Comparison of ENCODE assay signal across 15 mouse cellular contexts in the genomic region with DNA sequence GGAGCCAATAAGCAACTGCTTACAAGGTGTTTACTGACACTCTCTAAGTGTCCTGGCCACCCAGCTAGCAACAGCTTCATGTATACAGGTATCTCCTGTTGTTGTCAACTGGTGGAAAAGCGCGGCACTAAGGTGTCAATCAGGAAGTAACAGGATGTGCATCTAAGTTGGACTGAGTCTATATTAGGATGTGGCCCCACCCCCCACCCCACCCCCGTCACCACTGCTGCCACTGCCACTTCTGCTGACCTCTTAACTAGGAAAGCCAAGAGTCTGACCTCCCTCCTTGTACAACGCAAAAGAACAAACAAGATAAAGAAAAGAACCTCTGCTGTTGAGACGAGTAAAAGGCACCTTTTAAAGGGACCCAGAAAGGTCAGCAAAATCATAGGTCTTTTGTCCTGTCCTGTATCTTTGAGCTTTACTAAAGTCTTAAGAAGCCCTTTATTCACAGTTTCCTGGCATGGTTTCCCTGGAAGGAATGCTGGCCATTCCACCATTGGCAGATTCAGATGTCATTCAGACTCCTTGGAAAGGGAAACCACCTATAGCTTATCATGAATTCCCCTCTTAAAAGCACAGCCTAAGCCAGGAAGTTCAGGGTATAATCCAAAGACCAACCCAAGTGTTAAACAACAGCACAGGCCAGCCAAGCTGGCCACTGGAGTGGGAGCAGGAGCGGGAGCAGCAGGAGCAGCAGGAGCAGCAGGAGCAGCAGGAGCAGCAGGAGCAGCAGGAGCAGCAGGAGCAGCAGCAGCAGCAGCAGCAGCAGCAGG.
DNase-seq lines count a peak whose midpoint lies in the region; ATAC-seq lines count a peak whose summit lies in the region.
"Had no signal": no experiment of that assay in that cellular context is flagged by ENCODE, and none has a peak within 500 bp of the region (broad histone marks: within the 10 kb centered on the region; RNA-seq: fewer than 3 reads in every experiment).

No protein-coding gene starts in this region.

- no peak overlapping the region for H3K4me3 ChIP-seq in midbrain, embryonic 14.5 days (replicated peaks; ENCODE audit: low read depth, low read length)
- no peak overlapping the region for H3K4me3 ChIP-seq in midbrain, embryonic 13.5 days (replicated peaks)
- no peak overlapping the region for H3K4me3 ChIP-seq in lung, embryonic 15.5 days
- H3K4me3 ChIP-seq: embryonic facial prominence, embryonic 12.5 days; hindbrain, embryonic 15.5 days had no signal

- H3K4me2 ChIP-seq in midbrain, embryonic 14.5 days (ENCODE audit: low read length): no peak overlapping the region
- no peak overlapping the region for H3K4me2 ChIP-seq in midbrain, embryonic 13.5 days (replicated peaks)
- peak overlapping the region; percentile 24; the same call in 1 of the 2 replicates for H3K4me2 ChIP-seq in lung, embryonic 15.5 days
- H3K4me2 ChIP-seq: embryonic facial prominence, embryonic 12.5 days; hindbrain, embryonic 15.5 days had no signal

- DNase-seq in cerebellum, postnatal 10 days: peak; percentile 15 to 20
- DNase-seq in cerebellum, postnatal 36 days: no peak
- DNase-seq in midbrain, embryonic 14.5 days: peak; percentile 39
- no peak for DNase-seq in kidney, postnatal 25 days
- no peak for DNase-seq in testis, postnatal 10 days (ENCODE audit: low spot score)
- no peak for DNase-seq in gastrocnemius, adult 18-20 months (ENCODE audit: low spot score)
- DNase-seq: adrenal gland, postnatal 36 days; cerebellum, adult 11 months; gastrocnemius, postnatal 36 days had no signal

- ATAC-seq in midbrain, embryonic 14.5 days (ENCODE audit: low FRiP score, low TSS enrichment): no peak
- ATAC-seq in midbrain, embryonic 13.5 days: no peak
- peak; percentile 64; the same call in 1 of the 2 replicates for ATAC-seq in lung, embryonic 15.5 days (ENCODE audit: borderline replicate concordance, extremely low read depth, low FRiP score, low TSS enrichment)
- ATAC-seq: forebrain, embryonic 14.5 days had no signal

- no peaks in the 10 kb centered on the region for H3K27me3 ChIP-seq in midbrain, embryonic 14.5 days (ENCODE audit: control insufficient read depth, insufficient read depth, low read length)
- H3K27me3 ChIP-seq in midbrain, embryonic 13.5 days: no peaks in the 10 kb centered on the region
- no peaks in the 10 kb centered on the region for H3K27me3 ChIP-seq in lung, embryonic 15.5 days
- H3K27me3 ChIP-seq: embryonic facial prominence, embryonic 12.5 days; hindbrain, embryonic 15.5 days had no signal

- H3K4me1 ChIP-seq in midbrain, embryonic 14.5 days (ENCODE audit: control insufficient read depth, insufficient read depth, low read length): peaks cover 31% of the 10 kb centered on the region
- H3K4me1 ChIP-seq in midbrain, embryonic 13.5 days (replicated peaks): peaks cover 54% of the 10 kb centered on the region
- H3K4me1 ChIP-seq in lung, embryonic 15.5 days: peaks cover 27% of the 10 kb centered on the region

- H3K36me3 ChIP-seq in midbrain, embryonic 14.5 days (ENCODE audit: control insufficient read depth, insufficient read depth, low read length): no peaks in the 10 kb centered on the region
- no peaks in the 10 kb centered on the region for H3K36me3 ChIP-seq in midbrain, embryonic 13.5 days
- no peaks in the 10 kb centered on the region for H3K36me3 ChIP-seq in lung, embryonic 15.5 days
- H3K36me3 ChIP-seq: embryonic facial prominence, embryonic 12.5 days; hindbrain, embryonic 15.5 days had no signal

- no peak overlapping the region for H3K9ac ChIP-seq in midbrain, embryonic 14.5 days (replicated peaks; ENCODE audit: low read length)
- H3K9ac ChIP-seq in midbrain, embryonic 13.5 days (replicated peaks): no peak overlapping the region
- no peak overlapping the region for H3K9ac ChIP-seq in lung, embryonic 15.5 days
- H3K9ac ChIP-seq: embryonic facial prominence, embryonic 12.5 days; hindbrain, embryonic 15.5 days had no signal

- H3K27ac ChIP-seq in midbrain, embryonic 14.5 days (replicated peaks; ENCODE audit: low read depth, low read length): no peak overlapping the region
- no peak overlapping the region for H3K27ac ChIP-seq in midbrain, embryonic 13.5 days
- peak overlapping the region; percentile 26; the same call in 1 of the 2 replicates for H3K27ac ChIP-seq in lung, embryonic 15.5 days
- H3K27ac ChIP-seq: embryonic facial prominence, embryonic 12.5 days; hindbrain, embryonic 15.5 days; kidney, postnatal 0 days had no signal

- no peaks in the 10 kb centered on the region for H3K9me3 ChIP-seq in midbrain, embryonic 14.5 days (ENCODE audit: control insufficient read depth, low read length)
- no peaks in the 10 kb centered on the region for H3K9me3 ChIP-seq in midbrain, embryonic 13.5 days
- H3K9me3 ChIP-seq in lung, embryonic 15.5 days: no peaks in the 10 kb centered on the region
- H3K9me3 ChIP-seq: embryonic facial prominence, embryonic 12.5 days; hindbrain, embryonic 15.5 days had no signal

- WGBS in midbrain, embryonic 14.5 days: 49% methylated on average over 6 of the region's 6 CpGs
- WGBS in midbrain, embryonic 13.5 days: 41% methylated on average over 6 of the region's 6 CpGs
- 32% methylated on average over 6 of the region's 6 CpGs for WGBS in lung, embryonic 15.5 days

Comparison
In these comparisons a context has a peak if more than half of its experiments do, and no peak if none do; other contexts are left out.
1. DNase-seq: peak in cerebellum, postnatal 10 days (2 of 2) and midbrain, embryonic 14.5 days (single experiment); none in cerebellum, postnatal 36 days (0 of 2), kidney, postnatal 25 days (0 of 2), testis, postnatal 10 days (single experiment) and gastrocnemius, adult 18-20 months (single experiment).